Mouse (Mus musculus): ENCODE data around the gene Map2k1. TPM values are rescaled to one million over a fixed set of nuclear protein-coding genes. Genes with fewer than 3 reads are reported as not detected.
"Not testable (repeated sequence)": the region's sequence is repeated elsewhere in the genome, so short reads cannot be mapped to it uniquely, and the experiment has no call there.

Map2k1 gene
- polyA plus RNA-seq, 1 experiment from 2014 or later, result 54.1 TPM

- peak within 1 kb of the TSS; percentile 94 for H3K4me2 ChIP-seq
- H3K9ac ChIP-seq, result peak within 1 kb of the TSS; percentile 84
- peak within 1 kb of the TSS; percentile 81 for H3K27ac ChIP-seq (replicated peaks)
- H3K27me3 ChIP-seq, result no peaks in the 10 kb centered on the region
- H3K4me1 ChIP-seq (replicated peaks), result peaks cover 24% of the 10 kb centered on the region
- under 1% methylated on average over 42 of the region's 42 CpGs for WGBS
- ATAC-seq (ENCODE audit: low read depth), result peak; percentile 93
- peaks cover 34% of the 10 kb centered on the region for H3K36me3 ChIP-seq
- H3K9me3 ChIP-seq, result no peaks in the 10 kb centered on the region
- H3K4me3 ChIP-seq, result peak within 1 kb of the TSS; percentile 77
These were observed 80.4 kb downstream of the Map2k1 start, which contains the start of the genes Zwilch and Rpl4 for GRCm38 (mm10) chr9:64172816-64173665. Gene Zwilch, minus strand, starts transcription at chr9:64173104. Gene Rpl4, plus strand, starts transcription at chr9:64173375.

GRCm38 (mm10) chr9:64172145-64172815, 81.2 kb downstream of the Map2k1 start:
- H3K4me3 ChIP-seq, result peak overlapping the region; percentile 77
- H3K27ac ChIP-seq (replicated peaks), result peak overlapping the region; percentile 81
- peak overlapping the region; percentile 94 for H3K4me2 ChIP-seq
- H3K4me1 ChIP-seq (replicated peaks), result peaks cover 24% of the 10 kb centered on the region
- H3K27me3 ChIP-seq, result no peaks in the 10 kb centered on the region
- no peaks in the 10 kb centered on the region for H3K9me3 ChIP-seq
- H3K9ac ChIP-seq, result peak overlapping the region; percentile 84
- no peak; the same call in 1 of the 2 replicates for ATAC-seq (ENCODE audit: low read depth)
- H3K36me3 ChIP-seq, result peaks cover 26% of the 10 kb centered on the region
- WGBS, result 3% methylated on average over 18 of the region's 18 CpGs

GRCm38 (mm10) chr9:64169967-64170366, 83.5 kb downstream of the Map2k1 start:
- H3K4me3 ChIP-seq; H3K9me3 ChIP-seq; H3K9ac ChIP-seq; H3K4me2 ChIP-seq; H3K27ac ChIP-seq (replicated peaks); ATAC-seq (ENCODE audit: low read depth); H3K27me3 ChIP-seq; H3K36me3 ChIP-seq: not testable (repeated sequence)
- peaks cover 19% of the 10 kb centered on the region for H3K4me1 ChIP-seq (replicated peaks)
- WGBS, result 90% methylated on average over 3 of the region's 3 CpGs

- H3K4me2 ChIP-seq, result no peak overlapping the region
- ATAC-seq (ENCODE audit: low read depth), result no peak
- WGBS, result 90% methylated on average over 5 of the region's 5 CpGs
- no peaks in the 10 kb centered on the region for H3K27me3 ChIP-seq
- H3K4me1 ChIP-seq (replicated peaks), result no peaks in the 10 kb centered on the region
- H3K27ac ChIP-seq (replicated peaks), result no peak overlapping the region
- no peaks in the 10 kb centered on the region for H3K9me3 ChIP-seq
- peaks cover 20% of the 10 kb centered on the region for H3K36me3 ChIP-seq
- H3K9ac ChIP-seq, result no peak overlapping the region
- no peak overlapping the region for H3K4me3 ChIP-seq
These were observed 93.0 kb downstream of the Map2k1 start for GRCm38 (mm10) chr9:64160471-64160870.

- Histone ChIP-seq H3K9ac (no peak overlapping the region), H3K9me3 (no peaks in the 10 kb centered on the region), H3K4me3 (no peak overlapping the region), H3K4me2 (no peak overlapping the region), H3K27ac (replicated peaks) (no peak overlapping the region), H3K36me3 (peaks cover 12% of the 10 kb centered on the region; the same call in 1 of the 2 replicates), H3K4me1 (replicated peaks) (no peaks in the 10 kb centered on the region), H3K27me3 (no peaks in the 10 kb centered on the region)
- 94% methylated on average over 1 of the region's 1 CpGs for WGBS
- no peak for ATAC-seq (ENCODE audit: low read depth)
These were observed 96.8 kb downstream of the Map2k1 start for GRCm38 (mm10) chr9:64156641-64157040.

GRCm38 (mm10) chr9:64139879-64140278, 113.6 kb downstream of the Map2k1 start:
- H3K36me3 ChIP-seq, result no peaks in the 10 kb centered on the region
- H3K9ac ChIP-seq, result no peak overlapping the region
- ATAC-seq (ENCODE audit: low read depth), result no peak
- H3K9me3 ChIP-seq, result no peaks in the 10 kb centered on the region
- no peak overlapping the region for H3K4me3 ChIP-seq
- no peaks in the 10 kb centered on the region for H3K4me1 ChIP-seq (replicated peaks)
- no peaks in the 10 kb centered on the region for H3K27me3 ChIP-seq
- H3K4me2 ChIP-seq, result no peak overlapping the region
- no peak overlapping the region for H3K27ac ChIP-seq (replicated peaks)
- 91% methylated on average over 9 of the region's 9 CpGs for WGBS

- ATAC-seq (ENCODE audit: low read depth); H3K27ac ChIP-seq (replicated peaks); H3K4me1 ChIP-seq (replicated peaks); H3K9ac ChIP-seq; H3K36me3 ChIP-seq; H3K4me3 ChIP-seq; H3K27me3 ChIP-seq; H3K4me2 ChIP-seq; H3K9me3 ChIP-seq: not testable (repeated sequence)
- 8% methylated on average over 6 of the region's 6 CpGs for WGBS
These were observed 114.5 kb downstream of the Map2k1 start for GRCm38 (mm10) chr9:64138896-64139295.

Small RNA genes within 50 kb of the gene (microRNA-seq; reads per million reads assigned to microRNA genes)
- gene Gm24106, result not detected

Other genes starting within 250 kb of the Map2k1 start
- gene Smad6, start 231.6 kb downstream of the Map2k1 start, polyA plus RNA-seq (2015; fragmentation: Nextera tagmentation; extraction: Ambion mirVana), result 3.8 and 4.1 TPM in 2 replicates
- gene Lctl, start 136.5 kb downstream of the Map2k1 start, polyA plus RNA-seq (2015; fragmentation: Nextera tagmentation; extraction: Ambion mirVana), result not detected in 2 replicates
- 5.0 and 9.5 TPM in 2 replicates for gene Zwilch, start 80.5 kb downstream of the Map2k1 start, polyA plus RNA-seq (2015; fragmentation: Nextera tagmentation; extraction: Ambion mirVana)
- gene Rpl4, start 80.3 kb downstream of the Map2k1 start, polyA plus RNA-seq (2015; fragmentation: Nextera tagmentation; extraction: Ambion mirVana), result 668 and 699 TPM in 2 replicates
- 38.4 and 43.0 TPM in 2 replicates for gene Snapc5, start 74.4 kb downstream of the Map2k1 start, polyA plus RNA-seq (2015; fragmentation: Nextera tagmentation; extraction: Ambion mirVana)
- gene Uchl4, start 18.4 kb downstream of the Map2k1 start, polyA plus RNA-seq (2015; fragmentation: Nextera tagmentation; extraction: Ambion mirVana), result 2.1 and 2.9 TPM in 2 replicates
- 78.9 and 80.5 TPM in 2 replicates for gene Tipin, start 27.9 kb upstream of the Map2k1 start, polyA plus RNA-seq (2015; fragmentation: Nextera tagmentation; extraction: Ambion mirVana)
- gene Dis3l, start 87.7 kb upstream of the Map2k1 start, polyA plus RNA-seq (2015; fragmentation: Nextera tagmentation; extraction: Ambion mirVana), result 20.6 and 23.4 TPM in 2 replicates
- gene Megf11, start 132.0 kb upstream of the Map2k1 start, polyA plus RNA-seq (2015; fragmentation: Nextera tagmentation; extraction: Ambion mirVana), result 18.0 and 19.9 TPM in 2 replicates